Mouse (Mus musculus): ENCODE measurements around the gene Snap47.

DNA sequence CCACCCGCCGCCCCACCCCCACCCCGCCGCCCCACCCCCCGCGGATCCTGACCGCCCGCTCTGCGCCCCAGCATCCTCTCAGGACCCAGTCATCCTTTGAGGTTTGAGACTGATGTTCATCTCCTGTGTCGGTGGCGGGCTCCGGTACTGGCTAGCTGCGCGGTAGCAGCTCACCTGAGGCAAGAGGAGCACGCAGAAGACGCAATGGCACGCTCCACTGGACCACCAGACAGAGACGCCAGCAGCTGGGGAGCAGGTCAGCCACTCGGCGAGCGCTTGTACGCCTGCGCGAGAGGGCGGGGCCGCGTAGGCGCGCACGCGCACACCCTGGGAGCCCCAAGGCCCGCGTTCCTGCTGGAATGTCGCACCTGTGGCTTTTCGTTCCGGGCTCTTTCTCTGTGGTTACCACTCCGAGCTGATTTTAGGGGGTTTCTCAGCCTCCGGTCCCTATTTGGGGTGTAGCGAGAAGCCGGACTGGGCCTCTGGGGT, 1.2 kb downstream of the Snap47 start, which contains the start of gene Jmjd4:
- TF ChIP-seq HCFC1 (IDR thresholded peaks at IDR 0.05; ENCODE audit: borderline replicate concordance, insufficient read depth, low read length), result peak; percentile 53; the same call in 1 of the 2 replicates
- no peak for TF ChIP-seq MAFK (IDR thresholded peaks at IDR 0.05; ENCODE audit: insufficient read depth, low read depth, low read length)
- TF ChIP-seq CHD2 (IDR thresholded peaks at IDR 0.05; ENCODE audit: low read depth, low read length), result no peak
- no peak for TF ChIP-seq ZNF384 (IDR thresholded peaks at IDR 0.05; ENCODE audit: low read depth, low read length)
- TF ChIP-seq ZC3H11A (IDR thresholded peaks at IDR 0.05; ENCODE audit: borderline replicate concordance, low read depth, low read length), result no peak

All from ES-E14 (cell line).